Mouse (Mus musculus): ENCODE measurements around the gene Wipf1.

GRCm38 (mm10) chr2:73451541-73451940 is 78.0 kb downstream of the Wipf1 start:
- no peak for TF ChIP-seq POLR2A (IDR thresholded peaks at IDR 0.05; ENCODE audit: borderline replicate concordance, control insufficient read depth, low read depth, low read length)
- TF ChIP-seq CTCF (IDR thresholded peaks at IDR 0.05; ENCODE audit: control insufficient read depth, insufficient read depth, low read length) = no peak
